Mouse (Mus musculus) spleen, adult 2 months (tissue): Measurements from ENCODE around the gene Arhgap5.

Source experiments
- CTCF ChIP-seq: fragments of 200-500 bp; IDR thresholded peaks from 2 replicates; pipeline ENCODE4 v1.5.1; 2011; ENCODE audit warnings: mild to moderate bottlenecking, inconsistent platforms; ENCODE audit not compliant: insufficient read depth, insufficient read length, insufficient replicate concordance; ENCODE audit errors: extremely low read depth
- POLR2A ChIP-seq: fragments of 200-500 bp; IDR thresholded peaks from 2 replicates; pipeline ENCODE4 v1.6.1; 2011; ENCODE audit warnings: low read depth, low read length, inconsistent platforms

DNA sequence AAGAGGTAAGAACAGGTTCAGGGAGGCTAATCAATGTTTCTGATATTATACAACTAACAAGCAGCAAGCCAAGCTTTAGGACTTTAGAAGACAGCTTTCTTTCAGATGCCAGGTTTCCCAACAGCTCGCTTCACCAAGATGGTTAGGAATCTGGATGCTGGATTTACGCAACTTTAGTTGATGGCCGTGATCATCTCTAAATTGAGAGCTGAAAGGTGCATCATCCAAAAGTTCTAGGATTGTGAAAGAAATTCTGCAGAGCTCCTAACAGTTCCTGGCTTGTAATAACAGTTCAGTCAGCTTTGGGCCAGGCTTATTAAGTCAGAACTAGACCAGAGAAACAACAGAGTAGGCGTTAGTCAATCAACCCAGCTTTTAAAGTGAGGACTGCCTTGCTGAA is 32.2 kb upstream of the Arhgap5 start:
- TF ChIP-seq POLR2A, result no peak
- no peak for TF ChIP-seq CTCF
